Mouse (Mus musculus) retina, embryonic 14.5 days (tissue): ENCODE data around the gene Ankrd44.

Experiments used
- DNase-seq: peaks from one replicate; pipeline ENCODE4 v3.0.0-alpha.2; 2015; ENCODE audit warnings: low spot score

Gene Ankrd44

GRCm38 (mm10) chr1:54707888-54708565 lies 218.2 kb downstream of the Ankrd44 start:
- DNase-seq: peak; percentile 43

- DNase-seq: peak; percentile 29
Observed at GRCm38 (mm10) chr1:54707036-54707887, 218.9 kb downstream of the Ankrd44 start.

- peak; percentile 39 for DNase-seq
Observed at GRCm38 (mm10) chr1:54706621-54707020, 219.6 kb downstream of the Ankrd44 start.

- DNase-seq: no peak
Observed at GRCm38 (mm10) chr1:54703466-54703865, 222.7 kb downstream of the Ankrd44 start.

- DNase-seq: no peak
Observed at GRCm38 (mm10) chr1:54702918-54703317, 223.3 kb downstream of the Ankrd44 start.

GRCm38 (mm10) chr1:54695396-54695795 lies 230.8 kb downstream of the Ankrd44 start:
- DNase-seq: no peak

GRCm38 (mm10) chr1:54691824-54692223 lies 234.4 kb downstream of the Ankrd44 start:
- DNase-seq: no peak

- no peak for DNase-seq
Observed at GRCm38 (mm10) chr1:54690291-54690965, 235.8 kb downstream of the Ankrd44 start.

- DNase-seq: no peak
Observed at GRCm38 (mm10) chr1:54688441-54688840, 237.7 kb downstream of the Ankrd44 start.

GRCm38 (mm10) chr1:54684316-54684715 lies 241.9 kb downstream of the Ankrd44 start:
- DNase-seq: no peak

- no peak for DNase-seq
Observed at GRCm38 (mm10) chr1:54679556-54679955, 246.6 kb downstream of the Ankrd44 start.

- DNase-seq: no peak
Observed at GRCm38 (mm10) chr1:54678037-54678436, 248.2 kb downstream of the Ankrd44 start.

- no peak for DNase-seq
Observed at GRCm38 (mm10) chr1:54675478-54675877, 250.7 kb downstream of the Ankrd44 start.

GRCm38 (mm10) chr1:54667991-54668390 lies 258.2 kb downstream of the Ankrd44 start:
- DNase-seq: no peak

- DNase-seq: peak; percentile 85
Observed at GRCm38 (mm10) chr1:54665582-54666405, 260.4 kb downstream of the Ankrd44 start.

GRCm38 (mm10) chr1:54665095-54665494 lies 261.1 kb downstream of the Ankrd44 start:
- DNase-seq: no peak

GRCm38 (mm10) chr1:54660674-54661073 lies 265.5 kb downstream of the Ankrd44 start:
- no peak for DNase-seq

- DNase-seq: no peak
Observed at GRCm38 (mm10) chr1:54658558-54658957, 267.6 kb downstream of the Ankrd44 start.

GRCm38 (mm10) chr1:54648237-54648636 lies 277.9 kb downstream of the Ankrd44 start:
- DNase-seq: no peak

- no peak for DNase-seq
Observed at GRCm38 (mm10) chr1:54647335-54647745, 278.8 kb downstream of the Ankrd44 start.

GRCm38 (mm10) chr1:54640184-54640795 lies 285.9 kb downstream of the Ankrd44 start:
- peak; percentile 54 for DNase-seq
